Mouse (Mus musculus): Measurements from ENCODE around the gene Rrp15.

Gene Rrp15

DNA sequence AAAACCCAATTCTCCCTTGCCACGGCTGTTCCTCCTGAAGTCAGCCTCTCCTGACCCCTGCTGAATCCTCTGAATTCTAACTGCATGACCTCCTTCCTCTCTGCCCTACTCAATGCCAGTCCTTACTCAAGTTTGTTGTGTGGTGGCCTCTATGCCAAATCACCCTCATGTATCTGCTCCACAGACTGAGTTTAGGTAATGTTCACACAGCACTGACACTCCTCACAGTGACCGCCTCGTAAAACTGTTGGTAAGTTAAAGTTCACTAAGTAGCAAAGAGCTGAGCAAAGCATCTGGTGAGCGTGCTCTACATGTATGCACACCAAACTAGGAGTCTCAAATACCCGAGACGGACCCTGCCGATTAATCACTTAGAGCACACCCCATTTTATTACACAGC, 23.0 kb downstream of the Rrp15 start:
- no peak for DNase-seq (ENCODE audit: low read depth, low spot score)
- Histone ChIP-seq H3K36me3 (ENCODE audit: control insufficient read depth, insufficient read depth, low read length, poor library complexity, severe bottlenecking) (no peaks in the 10 kb centered on the region), H3K27me3 (ENCODE audit: control insufficient read depth, insufficient read depth, low read length, poor library complexity, severe bottlenecking) (no peaks in the 10 kb centered on the region)

DNA sequence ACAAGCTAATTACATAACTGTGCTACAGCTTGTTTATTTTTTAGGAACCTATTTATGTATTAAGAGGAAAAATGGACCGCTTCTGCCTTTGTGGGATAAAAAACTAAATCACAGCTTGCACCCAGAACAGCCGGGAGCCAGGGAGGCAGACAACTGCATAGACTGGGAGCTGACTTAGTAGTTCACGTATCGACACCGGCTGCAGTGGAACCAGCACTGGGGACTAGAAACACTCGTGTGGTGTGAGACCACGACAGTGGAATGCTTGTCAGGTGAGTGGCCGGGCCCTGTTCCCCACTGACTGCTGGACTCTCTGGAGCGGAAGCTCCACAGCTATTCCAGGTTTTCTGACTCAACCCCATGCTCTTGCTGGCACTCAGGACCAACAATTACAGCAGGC, 26.9 kb downstream of the Rrp15 start:
- Histone ChIP-seq H3K27me3 (ENCODE audit: control insufficient read depth, insufficient read depth, low read length, poor library complexity, severe bottlenecking) (no peaks in the 10 kb centered on the region), H3K36me3 (ENCODE audit: control insufficient read depth, insufficient read depth, low read length, poor library complexity, severe bottlenecking) (peaks cover 3% of the 10 kb centered on the region)
- DNase-seq (ENCODE audit: low read depth, low spot score): no peak

DNA sequence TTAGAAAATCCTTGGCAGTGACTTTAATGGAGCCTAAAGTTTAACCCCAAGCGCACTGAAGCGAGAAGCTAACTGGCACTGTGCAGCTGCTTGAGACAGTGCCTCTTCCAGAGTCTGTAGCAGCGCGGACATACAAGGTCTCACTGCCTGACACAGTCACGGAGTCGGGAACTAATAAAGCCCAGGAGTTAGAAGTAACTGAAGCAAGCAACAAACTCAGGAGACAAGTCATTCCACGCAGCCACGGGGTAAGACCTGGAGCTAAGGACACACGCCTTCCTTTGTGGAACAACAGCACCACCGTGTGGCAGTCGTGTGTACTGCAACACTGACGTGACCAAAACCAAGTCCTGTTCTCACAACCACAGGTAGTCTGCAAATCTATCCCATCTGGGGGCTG, 27.3 kb downstream of the Rrp15 start:
- peak; percentile 82 for DNase-seq (ENCODE audit: low read depth, low spot score)
- Histone ChIP-seq H3K27me3 (ENCODE audit: control insufficient read depth, insufficient read depth, low read length, poor library complexity, severe bottlenecking) (no peaks in the 10 kb centered on the region), H3K36me3 (ENCODE audit: control insufficient read depth, insufficient read depth, low read length, poor library complexity, severe bottlenecking) (peaks cover 3% of the 10 kb centered on the region)

DNA sequence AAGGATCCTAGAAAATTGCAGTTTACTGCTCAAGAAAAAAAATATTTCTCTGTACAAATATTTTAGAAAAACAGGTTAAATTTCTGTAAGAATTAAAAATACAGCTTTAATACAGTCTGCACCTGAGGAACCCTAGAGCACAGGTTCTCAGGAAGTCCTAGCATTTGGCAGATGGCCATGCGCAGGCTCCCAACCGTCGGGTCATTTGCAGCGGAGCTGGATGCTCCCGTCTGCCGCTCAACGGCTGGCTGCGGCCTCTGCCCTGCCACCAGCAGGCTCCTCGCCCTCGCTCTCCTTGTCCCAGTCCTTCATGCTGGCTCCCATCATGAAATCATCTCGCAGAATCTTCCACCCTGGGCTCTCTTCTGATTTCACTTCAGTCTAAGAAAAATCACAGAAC, 28.0 kb downstream of the Rrp15 start:
- H3K27me3 ChIP-seq (ENCODE audit: control insufficient read depth, insufficient read depth, low read length, poor library complexity, severe bottlenecking): no peaks in the 10 kb centered on the region
- DNase-seq (ENCODE audit: low read depth, low spot score): no peak
- peaks cover 3% of the 10 kb centered on the region for H3K36me3 ChIP-seq (ENCODE audit: control insufficient read depth, insufficient read depth, low read length, poor library complexity, severe bottlenecking)

DNA sequence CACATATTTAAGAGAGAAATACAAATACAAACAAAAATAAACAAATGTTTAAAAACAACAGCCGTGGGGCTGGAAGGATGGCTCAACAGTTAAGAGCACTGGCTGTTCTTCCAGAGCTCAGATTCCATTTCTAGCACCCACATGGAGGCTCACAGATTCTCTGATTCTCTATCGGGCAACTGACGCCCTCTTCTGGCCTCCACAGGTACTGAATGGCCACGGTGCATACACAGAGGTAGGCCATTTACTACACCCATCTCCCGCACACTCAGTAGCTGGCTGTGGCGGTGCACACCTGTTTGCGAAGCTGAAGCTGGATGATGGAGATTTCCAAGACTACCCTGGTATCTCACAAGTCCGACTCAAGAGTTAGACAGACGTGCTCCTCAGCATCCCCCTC, 29.4 kb downstream of the Rrp15 start:
- H3K36me3 ChIP-seq (ENCODE audit: control insufficient read depth, insufficient read depth, low read length, poor library complexity, severe bottlenecking): peaks cover 3% of the 10 kb centered on the region
- no peak for DNase-seq (ENCODE audit: low read depth, low spot score)

DNA sequence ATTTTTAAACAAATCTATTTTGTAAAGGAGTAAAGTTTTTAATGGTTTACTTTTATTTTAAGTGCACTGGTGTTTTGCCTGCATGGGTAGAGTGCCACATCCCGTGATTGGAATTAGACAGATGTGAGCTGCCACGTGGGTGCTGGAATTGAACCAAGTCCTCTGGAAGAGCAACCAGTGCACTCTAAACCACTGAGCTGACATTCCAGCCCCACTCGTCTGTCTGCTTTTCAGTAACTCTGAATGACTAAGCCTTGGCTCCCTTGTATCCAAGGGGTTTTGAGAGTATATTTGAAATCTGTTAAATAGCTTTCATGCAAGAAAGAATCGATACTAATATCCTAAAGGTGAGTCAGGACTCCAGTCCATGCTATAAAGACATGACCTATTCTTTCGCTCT, 30.3 kb downstream of the Rrp15 start:
- Histone ChIP-seq H3K27me3 (ENCODE audit: control insufficient read depth, insufficient read depth, low read length, poor library complexity, severe bottlenecking) (no peaks in the 10 kb centered on the region), H3K36me3 (ENCODE audit: control insufficient read depth, insufficient read depth, low read length, poor library complexity, severe bottlenecking) (peaks cover 3% of the 10 kb centered on the region)
- no peak for DNase-seq (ENCODE audit: low read depth, low spot score)

More for the DNA sequence above, 29.4 kb downstream of the Rrp15 start:
- no peaks in the 10 kb centered on the region for H3K27me3 ChIP-seq (ENCODE audit: control insufficient read depth, insufficient read depth, low read length, poor library complexity, severe bottlenecking)

DNA sequence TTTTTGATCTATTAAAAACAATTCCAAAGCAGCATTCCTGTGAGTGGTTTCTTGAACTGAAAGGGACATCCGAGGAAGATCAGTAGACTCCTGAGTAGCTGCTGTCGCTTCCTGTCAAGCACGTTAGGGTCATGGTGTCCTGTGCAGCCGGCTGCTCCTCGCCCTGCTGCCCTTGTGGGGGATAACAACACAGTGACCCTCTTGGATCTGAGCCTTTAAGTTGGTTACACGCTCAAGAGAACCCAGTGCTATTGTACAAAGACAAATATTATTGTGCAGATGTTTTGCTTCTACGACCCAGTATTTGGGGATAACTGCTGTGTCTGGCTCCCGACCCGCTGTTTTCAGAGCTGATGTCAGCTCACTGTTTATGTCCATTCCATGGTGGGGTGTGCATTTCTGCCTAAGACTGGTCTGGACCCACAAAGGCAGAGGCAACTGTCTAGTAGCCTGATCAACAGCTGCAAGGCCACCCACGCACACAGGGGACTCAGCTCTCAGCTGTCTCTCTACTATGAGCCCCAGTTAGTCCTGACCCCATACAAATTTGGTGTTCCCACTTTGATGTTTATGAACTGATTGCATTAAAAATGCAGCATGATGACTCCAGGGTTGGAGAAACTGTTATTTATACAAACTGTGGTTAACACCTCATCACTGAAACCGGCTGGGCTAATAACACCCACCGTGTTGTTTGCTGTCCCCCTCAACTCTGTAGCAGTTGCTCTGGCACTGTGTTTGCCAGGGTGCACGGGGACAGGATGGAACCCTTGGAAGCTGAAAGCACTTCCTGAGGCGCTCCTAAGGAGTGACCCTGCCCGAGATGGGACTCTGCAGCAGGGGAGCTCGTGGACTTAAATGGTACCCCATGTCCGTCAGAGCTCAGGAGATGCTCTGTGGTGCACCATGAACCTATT, 33.9 kb downstream of the Rrp15 start:
- no peak for DNase-seq (ENCODE audit: low read depth, low spot score)
- Histone ChIP-seq H3K36me3 (ENCODE audit: control insufficient read depth, insufficient read depth, low read length, poor library complexity, severe bottlenecking) (peaks cover under 1% of the 10 kb centered on the region), H3K27me3 (ENCODE audit: control insufficient read depth, insufficient read depth, low read length, poor library complexity, severe bottlenecking) (no peaks in the 10 kb centered on the region)

DNA sequence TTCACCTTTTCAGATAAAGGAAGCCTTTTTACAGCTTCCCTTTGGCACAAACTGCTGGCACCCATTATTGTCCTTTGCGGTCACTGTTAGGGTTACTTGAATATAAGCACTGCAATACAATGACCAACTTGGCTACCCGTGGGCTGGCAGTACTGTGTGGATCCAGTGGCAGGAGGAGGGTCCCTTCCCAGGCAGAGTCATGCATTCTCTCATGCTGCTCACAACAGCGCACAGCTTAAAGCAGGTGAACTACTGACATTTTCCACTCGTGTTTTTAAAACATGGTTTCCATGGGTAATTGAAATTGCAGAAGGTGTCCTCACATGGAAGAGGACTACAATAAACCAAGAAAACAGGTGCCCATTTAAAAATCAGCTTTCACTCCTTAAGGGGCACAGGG, 34.9 kb downstream of the Rrp15 start:
- Histone ChIP-seq H3K36me3 (ENCODE audit: control insufficient read depth, insufficient read depth, low read length, poor library complexity, severe bottlenecking) (no peaks in the 10 kb centered on the region), H3K27me3 (ENCODE audit: control insufficient read depth, insufficient read depth, low read length, poor library complexity, severe bottlenecking) (no peaks in the 10 kb centered on the region)
- no peak for DNase-seq (ENCODE audit: low read depth, low spot score)

DNA sequence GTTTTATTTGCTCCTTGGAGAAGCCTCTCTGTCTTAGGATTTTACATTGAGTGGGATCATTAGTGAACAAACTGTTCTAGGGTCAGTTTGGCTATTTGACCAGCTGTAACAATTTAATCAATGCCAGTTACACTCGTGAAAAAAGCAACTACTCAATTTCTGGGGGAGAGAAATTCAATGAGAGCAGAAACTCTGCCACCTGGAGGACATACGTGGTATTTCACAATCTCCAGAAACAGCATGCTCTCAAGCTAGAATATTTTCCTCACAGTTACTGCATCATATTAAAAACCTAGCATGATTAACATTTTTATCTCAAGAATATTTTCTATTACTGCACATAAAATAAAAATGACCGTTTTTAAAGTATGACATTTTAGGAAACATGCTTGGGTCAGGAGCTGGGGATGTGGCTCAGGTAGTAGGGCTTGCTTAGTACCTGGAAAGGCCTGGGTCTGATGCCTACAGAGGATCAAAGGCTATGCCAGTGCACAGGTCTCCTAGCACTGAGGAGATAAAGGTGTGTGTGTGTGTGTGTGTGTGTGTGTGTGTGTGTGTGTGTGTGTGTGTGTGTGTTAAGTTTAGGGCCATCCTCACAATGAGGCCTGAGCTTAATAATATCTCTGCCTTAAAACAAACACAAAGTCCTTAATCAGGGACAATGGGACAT, 36.2 kb downstream of the Rrp15 start:
- DNase-seq (ENCODE audit: low read depth, low spot score): peak; percentile 42
- no peaks in the 10 kb centered on the region for H3K27me3 ChIP-seq (ENCODE audit: control insufficient read depth, insufficient read depth, low read length, poor library complexity, severe bottlenecking)
- H3K36me3 ChIP-seq (ENCODE audit: control insufficient read depth, insufficient read depth, low read length, poor library complexity, severe bottlenecking): no peaks in the 10 kb centered on the region

DNA sequence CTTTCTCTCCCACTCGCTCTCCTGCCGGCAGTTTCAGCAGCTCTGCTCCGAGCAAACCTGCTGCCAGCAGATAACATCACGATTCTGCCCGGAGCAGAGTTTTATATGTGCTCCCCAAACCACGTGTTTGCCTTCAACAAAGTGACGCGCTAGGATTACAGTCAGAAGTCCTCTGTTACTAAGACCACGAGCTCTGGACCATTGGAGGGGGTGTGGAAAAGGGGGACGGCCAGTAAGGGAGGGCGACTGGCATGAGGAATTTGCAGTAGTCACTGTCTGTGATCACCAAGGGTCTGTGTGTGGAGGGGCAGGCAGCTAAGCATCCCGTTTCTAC, 43.3 kb downstream of the Rrp15 start, which contains the start of gene Tgfb2:
Gene Tgfb2 (minus strand): TSS at position 75 of the 334 bp plus-strand sequence.
- Histone ChIP-seq H3K27me3 (ENCODE audit: control insufficient read depth, insufficient read depth, low read length, poor library complexity, severe bottlenecking) (no peaks in the 10 kb centered on the region), H3K36me3 (ENCODE audit: control insufficient read depth, insufficient read depth, low read length, poor library complexity, severe bottlenecking) (no peaks in the 10 kb centered on the region)
- no peak for DNase-seq (ENCODE audit: low read depth, low spot score)

DNA sequence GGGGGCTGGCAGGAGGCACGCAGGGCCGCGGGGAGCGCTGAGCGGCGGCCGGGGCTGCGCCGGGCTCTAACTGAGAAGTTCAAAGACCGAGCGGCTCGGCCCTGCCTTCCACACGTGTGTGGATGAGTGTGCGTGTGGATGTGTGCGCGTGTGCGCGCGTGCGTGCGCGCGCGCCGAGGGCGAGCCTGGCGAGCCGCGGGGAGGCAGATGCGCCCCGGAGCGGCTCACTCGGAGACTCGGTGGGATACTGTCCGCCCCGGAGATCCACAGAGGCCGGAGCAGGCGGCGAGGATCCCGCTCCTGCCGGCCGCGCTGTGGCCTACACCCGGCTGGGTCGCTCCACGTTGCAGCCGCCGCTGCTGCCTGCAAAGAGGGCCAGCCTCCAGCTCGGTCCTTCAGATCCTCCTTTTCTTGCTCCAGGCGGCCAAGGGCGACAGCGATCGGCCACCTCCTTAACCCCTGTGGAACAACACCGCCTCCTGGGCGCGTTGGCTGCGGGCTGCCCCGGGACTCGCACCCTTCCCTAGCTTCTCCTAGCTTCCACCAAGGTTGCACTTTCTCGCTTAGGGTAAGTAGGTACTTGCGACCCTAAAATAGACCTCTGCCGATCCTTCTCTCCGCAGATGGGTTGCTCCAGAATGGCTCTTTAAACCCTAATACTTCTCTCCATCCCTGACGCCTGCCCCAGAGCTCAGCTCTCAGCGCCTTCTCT, 43.8 kb downstream of the Rrp15 start:
- Histone ChIP-seq H3K27me3 (ENCODE audit: control insufficient read depth, insufficient read depth, low read length, poor library complexity, severe bottlenecking) (no peaks in the 10 kb centered on the region), H3K36me3 (ENCODE audit: control insufficient read depth, insufficient read depth, low read length, poor library complexity, severe bottlenecking) (no peaks in the 10 kb centered on the region)
- peak; percentile 33 for DNase-seq (ENCODE audit: low read depth, low spot score)

DNA sequence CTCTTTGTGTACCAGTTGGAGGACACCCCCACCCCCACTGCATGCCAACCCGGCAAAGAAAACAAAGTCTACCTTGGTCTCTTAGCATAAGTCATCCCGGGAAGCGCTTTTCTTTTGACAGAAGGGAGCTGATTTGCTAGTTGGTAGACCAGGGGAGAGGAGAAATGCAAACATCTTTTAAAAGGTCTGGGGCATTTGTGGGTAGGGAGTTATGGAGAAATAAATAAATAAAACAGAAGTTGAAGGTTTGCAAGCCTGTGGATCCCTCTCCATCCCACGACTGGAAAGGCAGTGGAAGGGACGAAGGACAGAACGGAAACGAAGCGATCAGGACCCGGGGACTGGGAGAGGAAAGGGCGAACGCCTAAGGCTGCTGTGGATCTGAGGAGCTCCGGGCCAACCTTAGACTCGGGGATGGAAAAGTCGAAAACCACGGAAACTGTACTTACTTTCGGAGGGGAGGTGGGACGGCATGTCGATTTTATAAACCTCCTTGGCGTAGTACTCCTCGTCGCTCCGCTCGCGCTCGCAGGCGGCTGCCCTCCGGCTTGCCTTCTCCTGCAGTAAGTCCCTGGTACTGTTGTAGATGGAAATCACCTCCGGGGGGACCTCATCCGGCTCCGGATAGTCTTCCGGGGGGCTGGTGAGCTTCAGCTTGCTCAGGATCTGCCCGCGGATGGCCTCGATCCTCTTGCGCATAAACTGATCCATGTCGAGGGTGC, 45.0 kb downstream of the Rrp15 start:
- peak; percentile 16 for DNase-seq (ENCODE audit: low read depth, low spot score)
- Histone ChIP-seq H3K27me3 (ENCODE audit: control insufficient read depth, insufficient read depth, low read length, poor library complexity, severe bottlenecking) (no peaks in the 10 kb centered on the region), H3K36me3 (ENCODE audit: control insufficient read depth, insufficient read depth, low read length, poor library complexity, severe bottlenecking) (no peaks in the 10 kb centered on the region)

DNA sequence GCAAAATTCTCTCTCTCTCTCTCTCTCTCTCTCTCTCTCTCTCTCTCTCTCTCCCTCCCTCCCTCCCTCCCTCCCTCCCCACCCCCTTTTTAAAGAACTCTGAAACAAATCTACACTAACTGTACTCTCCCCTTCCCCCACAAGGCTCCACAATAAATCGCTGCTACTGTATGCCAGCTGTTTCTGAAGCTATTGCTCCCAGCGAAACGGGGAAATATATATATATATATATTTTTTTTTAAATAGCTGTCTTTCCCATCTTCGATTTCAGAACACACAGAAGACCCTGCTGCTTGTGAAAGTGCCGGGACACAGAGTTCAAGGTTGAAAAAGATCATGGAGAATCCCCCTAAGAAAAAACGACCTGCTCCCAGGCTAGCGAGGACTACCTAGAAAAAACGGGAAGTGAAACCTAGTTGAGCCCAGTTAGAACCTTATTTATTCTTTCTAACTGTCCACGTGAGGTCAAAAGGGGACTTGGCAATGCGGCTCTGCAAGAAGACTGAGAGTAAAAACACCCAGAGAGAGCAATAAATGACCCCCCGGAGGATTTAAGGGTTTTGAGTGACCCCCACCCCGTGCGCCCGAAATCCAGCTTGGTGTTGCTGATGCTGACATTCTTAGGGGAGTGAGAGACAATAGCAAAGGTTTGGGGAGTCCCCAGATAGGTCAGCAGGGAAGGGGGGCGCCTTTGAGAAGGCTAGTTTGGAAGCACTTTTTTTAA, 45.7 kb downstream of the Rrp15 start:
- no peaks in the 10 kb centered on the region for H3K36me3 ChIP-seq (ENCODE audit: control insufficient read depth, insufficient read depth, low read length, poor library complexity, severe bottlenecking)
- H3K27me3 ChIP-seq (ENCODE audit: control insufficient read depth, insufficient read depth, low read length, poor library complexity, severe bottlenecking): no peaks in the 10 kb centered on the region
- DNase-seq (ENCODE audit: low read depth, low spot score): peak; percentile 62
